Mouse (Mus musculus): ENCODE results near the gene Mgmt. TPM values are rescaled to one million over a fixed set of nuclear protein-coding genes. Genes with fewer than 3 reads are reported as not detected.

Mgmt gene
- 10 to 100 TPM in 2 of 3 experiments, 1 to 10 TPM in 1; 5.8 to 14.2 (median 10.3) TPM for polyA plus RNA-seq (2017; shearing (Covaris generic))

- ATAC-seq, result peak; percentile 98
These were observed at the start of gene Mgmt for GRCm38 (mm10) chr7:136894106-136894986. Gene Mgmt (plus strand): TSS chr7:136894614.

- ATAC-seq, result no peak
These were observed 49.6 kb upstream of the Mgmt start for GRCm38 (mm10) chr7:136844835-136845234.

GRCm38 (mm10) chr7:136845321-136845720, 49.1 kb upstream of the Mgmt start:
- no peak for ATAC-seq

GRCm38 (mm10) chr7:136846086-136846620, 48.3 kb upstream of the Mgmt start:
- ATAC-seq, result no peak

GRCm38 (mm10) chr7:136847601-136848000, 46.8 kb upstream of the Mgmt start:
- ATAC-seq, result no peak

GRCm38 (mm10) chr7:136848761-136849160, 45.7 kb upstream of the Mgmt start:
- ATAC-seq, result no peak

- ATAC-seq, result no peak
These were observed 44.6 kb upstream of the Mgmt start for GRCm38 (mm10) chr7:136849811-136850210.

GRCm38 (mm10) chr7:136850339-136850738, 44.1 kb upstream of the Mgmt start:
- no peak for ATAC-seq

- ATAC-seq, result no peak
These were observed 42.5 kb upstream of the Mgmt start for GRCm38 (mm10) chr7:136851946-136852345.

- no peak for ATAC-seq
These were observed 41.7 kb upstream of the Mgmt start for GRCm38 (mm10) chr7:136852721-136853120.

- no peak for ATAC-seq
These were observed 29.5 kb upstream of the Mgmt start for GRCm38 (mm10) chr7:136864677-136865463.

GRCm38 (mm10) chr7:136865876-136866275, 28.5 kb upstream of the Mgmt start:
- ATAC-seq, result no peak

GRCm38 (mm10) chr7:136866535-136866934, 27.9 kb upstream of the Mgmt start:
- no peak for ATAC-seq

GRCm38 (mm10) chr7:136871535-136871934, 22.9 kb upstream of the Mgmt start:
- no peak for ATAC-seq

GRCm38 (mm10) chr7:136872059-136872458, 22.4 kb upstream of the Mgmt start:
- no peak for ATAC-seq

- ATAC-seq, result no peak
These were observed 20.0 kb upstream of the Mgmt start for GRCm38 (mm10) chr7:136874396-136874795.

GRCm38 (mm10) chr7:136880386-136880785, 14.0 kb upstream of the Mgmt start:
- ATAC-seq, result no peak

- ATAC-seq, result no peak
These were observed 6.3 kb upstream of the Mgmt start for GRCm38 (mm10) chr7:136888161-136888560.

- no peak for ATAC-seq
These were observed 942 bp downstream of the Mgmt start for GRCm38 (mm10) chr7:136895356-136895755.

- ATAC-seq, result no peak
These were observed 1.4 kb downstream of the Mgmt start for GRCm38 (mm10) chr7:136895851-136896250.

- no peak for ATAC-seq
These were observed 3.1 kb downstream of the Mgmt start for GRCm38 (mm10) chr7:136897481-136897880.

- no peak for ATAC-seq
These were observed 3.6 kb downstream of the Mgmt start for GRCm38 (mm10) chr7:136898005-136898404.

GRCm38 (mm10) chr7:136908616-136909144, 14.3 kb downstream of the Mgmt start:
- no peak for ATAC-seq
